Mouse (Mus musculus): ENCODE results near the gene Smarca1.

The Smarca1 gene

GRCm38 (mm10) chrX:47912904-47913542, 20.2 kb upstream of the Smarca1 start:
- Histone ChIP-seq H3K4me1 (replicated peaks; ENCODE audit: low read depth, low read length) (0 out of 2 replicates have a peak, but pooled peaks cover 4% of the 10 kb centered on the region), H3K9me3 (ENCODE audit: low read length) (no peaks in the 10 kb centered on the region), H3K4me3 (replicated peaks; ENCODE audit: low read length) (peak overlapping the region; percentile 89), H3K27me3 (ENCODE audit: insufficient read depth, low read length) (no peaks in the 10 kb centered on the region), H3K36me3 (ENCODE audit: insufficient read depth, low read length) (peaks cover 3% of the 10 kb centered on the region; the same call in 1 of the 2 replicates)
- TF ChIP-seq NANOG (IDR thresholded peaks at IDR 0.05; ENCODE audit: borderline replicate concordance, low read length) (no peak), CTCF (conservative IDR thresholded peaks at IDR 0.05; ENCODE audit: low read length) (no peak)

GRCm38 (mm10) chrX:47912306-47912792, 19.6 kb upstream of the Smarca1 start, which contains the start of gene Ocrl:
Gene Ocrl (plus strand): TSS chrX:47912387.
- Histone ChIP-seq H3K27me3 (ENCODE audit: insufficient read depth, low read length) (no peaks in the 10 kb centered on the region), H3K36me3 (ENCODE audit: insufficient read depth, low read length) (peaks cover 3% of the 10 kb centered on the region; the same call in 1 of the 2 replicates), H3K9me3 (ENCODE audit: low read length) (no peaks in the 10 kb centered on the region), H3K4me1 (replicated peaks; ENCODE audit: low read depth, low read length) (0 out of 2 replicates have a peak, but pooled peaks cover 4% of the 10 kb centered on the region), H3K4me3 (replicated peaks; ENCODE audit: low read length) (peak within 1 kb of the TSS; percentile 89)
- TF ChIP-seq CTCF (conservative IDR thresholded peaks at IDR 0.05; ENCODE audit: low read length) = peak; percentile 50
- no peak for TF ChIP-seq NANOG (IDR thresholded peaks at IDR 0.05; ENCODE audit: borderline replicate concordance, low read length)

- H3K4me3 ChIP-seq (replicated peaks; ENCODE audit: low read length) = peak overlapping the region; percentile 83
- no peak for TF ChIP-seq POU5F1 (IDR thresholded peaks at IDR 0.05; ENCODE audit: borderline replicate concordance, low read length)
- TF ChIP-seq CTCF (conservative IDR thresholded peaks at IDR 0.05; ENCODE audit: low read length) = no peak
- TF ChIP-seq NANOG (IDR thresholded peaks at IDR 0.05; ENCODE audit: borderline replicate concordance, low read length) = no peak
- no peaks in the 10 kb centered on the region for H3K27me3 ChIP-seq (ENCODE audit: insufficient read depth, low read length)
- peaks cover 2% of the 10 kb centered on the region; the same call in 1 of the 2 replicates for H3K4me1 ChIP-seq (replicated peaks; ENCODE audit: low read depth, low read length)
- H3K36me3 ChIP-seq (ENCODE audit: insufficient read depth, low read length) = no peaks in the 10 kb centered on the region
- no peaks in the 10 kb centered on the region for H3K9me3 ChIP-seq (ENCODE audit: low read length)
These were observed 805 bp downstream of the Smarca1 start for GRCm38 (mm10) chrX:47891907-47892430.

- no peak for TF ChIP-seq CTCF (conservative IDR thresholded peaks at IDR 0.05; ENCODE audit: low read length)
- no peak for TF ChIP-seq NANOG (IDR thresholded peaks at IDR 0.05; ENCODE audit: borderline replicate concordance, low read length)
- no peak for TF ChIP-seq POU5F1 (IDR thresholded peaks at IDR 0.05; ENCODE audit: borderline replicate concordance, low read length)
- no peaks in the 10 kb centered on the region for H3K27me3 ChIP-seq (ENCODE audit: insufficient read depth, low read length)
- peaks cover 2% of the 10 kb centered on the region; the same call in 1 of the 2 replicates for H3K4me1 ChIP-seq (replicated peaks; ENCODE audit: low read depth, low read length)
- no peaks in the 10 kb centered on the region for H3K36me3 ChIP-seq (ENCODE audit: insufficient read depth, low read length)
- no peaks in the 10 kb centered on the region for H3K9me3 ChIP-seq (ENCODE audit: low read length)
- peak overlapping the region; percentile 83 for H3K4me3 ChIP-seq (replicated peaks; ENCODE audit: low read length)
These were observed 1.4 kb downstream of the Smarca1 start for GRCm38 (mm10) chrX:47891243-47891906.

GRCm38 (mm10) chrX:47887401-47887800, 5.4 kb downstream of the Smarca1 start:
- Histone ChIP-seq H3K4me1 (replicated peaks; ENCODE audit: low read depth, low read length) (peaks cover 2% of the 10 kb centered on the region; the same call in 1 of the 2 replicates), H3K9me3 (ENCODE audit: low read length) (no peaks in the 10 kb centered on the region), H3K27me3 (ENCODE audit: insufficient read depth, low read length) (no peaks in the 10 kb centered on the region), H3K4me3 (replicated peaks; ENCODE audit: low read length) (no peak overlapping the region), H3K36me3 (ENCODE audit: insufficient read depth, low read length) (no peaks in the 10 kb centered on the region)
- TF ChIP-seq POU5F1 (IDR thresholded peaks at IDR 0.05; ENCODE audit: borderline replicate concordance, low read length) (no peak), NANOG (IDR thresholded peaks at IDR 0.05; ENCODE audit: borderline replicate concordance, low read length) (no peak), CTCF (conservative IDR thresholded peaks at IDR 0.05; ENCODE audit: low read length) (no peak)

GRCm38 (mm10) chrX:47882813-47883212, 10.0 kb downstream of the Smarca1 start:
- H3K4me1 ChIP-seq (replicated peaks; ENCODE audit: low read depth, low read length) = no peaks in the 10 kb centered on the region
- no peak overlapping the region for H3K4me3 ChIP-seq (replicated peaks; ENCODE audit: low read length)
- TF ChIP-seq NANOG (IDR thresholded peaks at IDR 0.05; ENCODE audit: borderline replicate concordance, low read length) = no peak
- TF ChIP-seq CTCF (conservative IDR thresholded peaks at IDR 0.05; ENCODE audit: low read length) = no peak
- no peak for TF ChIP-seq POU5F1 (IDR thresholded peaks at IDR 0.05; ENCODE audit: borderline replicate concordance, low read length)
- no peaks in the 10 kb centered on the region for H3K9me3 ChIP-seq (ENCODE audit: low read length)
- H3K36me3 ChIP-seq (ENCODE audit: insufficient read depth, low read length) = no peaks in the 10 kb centered on the region
- H3K27me3 ChIP-seq (ENCODE audit: insufficient read depth, low read length) = no peaks in the 10 kb centered on the region

GRCm38 (mm10) chrX:47880052-47880451, 12.7 kb downstream of the Smarca1 start:
- Histone ChIP-seq H3K4me1 (replicated peaks; ENCODE audit: low read depth, low read length) (no peaks in the 10 kb centered on the region), H3K36me3 (ENCODE audit: insufficient read depth, low read length) (no peaks in the 10 kb centered on the region), H3K9me3 (ENCODE audit: low read length) (no peaks in the 10 kb centered on the region), H3K27me3 (ENCODE audit: insufficient read depth, low read length) (no peaks in the 10 kb centered on the region), H3K4me3 (replicated peaks; ENCODE audit: low read length) (no peak overlapping the region)
- no peak for TF ChIP-seq POU5F1 (IDR thresholded peaks at IDR 0.05; ENCODE audit: borderline replicate concordance, low read length)
- no peak for TF ChIP-seq NANOG (IDR thresholded peaks at IDR 0.05; ENCODE audit: borderline replicate concordance, low read length)
- no peak for TF ChIP-seq CTCF (conservative IDR thresholded peaks at IDR 0.05; ENCODE audit: low read length)

- TF ChIP-seq POU5F1 (IDR thresholded peaks at IDR 0.05; ENCODE audit: borderline replicate concordance, low read length) (no peak), NANOG (IDR thresholded peaks at IDR 0.05; ENCODE audit: borderline replicate concordance, low read length) (no peak), CTCF (conservative IDR thresholded peaks at IDR 0.05; ENCODE audit: low read length) (no peak)
- no peaks in the 10 kb centered on the region for H3K4me1 ChIP-seq (replicated peaks; ENCODE audit: low read depth, low read length)
These were observed 34.2 kb downstream of the Smarca1 start for GRCm38 (mm10) chrX:47858544-47858943.

More at GRCm38 (mm10) chrX:47858544-47858943, 34.2 kb downstream of the Smarca1 start:
- H3K9me3 ChIP-seq (ENCODE audit: low read length) = no peaks in the 10 kb centered on the region
- no peaks in the 10 kb centered on the region for H3K27me3 ChIP-seq (ENCODE audit: insufficient read depth, low read length)
- H3K36me3 ChIP-seq (ENCODE audit: insufficient read depth, low read length) = no peaks in the 10 kb centered on the region
- H3K4me3 ChIP-seq (replicated peaks; ENCODE audit: low read length) = no peak overlapping the region
